Mouse (Mus musculus) kidney, adult 8-10 months (tissue): ENCODE results near the gene Card10.
A peak's percentile ranks its signal among the peaks of the same experiment; 100 is the strongest.
"Not testable (repeated sequence)": the region's sequence is repeated elsewhere in the genome, so short reads cannot be mapped to it uniquely, and the experiment has no call there.

Experiments used
- DNase-seq, 2 experiments: peaks; one replicate each; pipeline ENCODE4 v3.0.0; 2022

Card10 gene

DNA sequence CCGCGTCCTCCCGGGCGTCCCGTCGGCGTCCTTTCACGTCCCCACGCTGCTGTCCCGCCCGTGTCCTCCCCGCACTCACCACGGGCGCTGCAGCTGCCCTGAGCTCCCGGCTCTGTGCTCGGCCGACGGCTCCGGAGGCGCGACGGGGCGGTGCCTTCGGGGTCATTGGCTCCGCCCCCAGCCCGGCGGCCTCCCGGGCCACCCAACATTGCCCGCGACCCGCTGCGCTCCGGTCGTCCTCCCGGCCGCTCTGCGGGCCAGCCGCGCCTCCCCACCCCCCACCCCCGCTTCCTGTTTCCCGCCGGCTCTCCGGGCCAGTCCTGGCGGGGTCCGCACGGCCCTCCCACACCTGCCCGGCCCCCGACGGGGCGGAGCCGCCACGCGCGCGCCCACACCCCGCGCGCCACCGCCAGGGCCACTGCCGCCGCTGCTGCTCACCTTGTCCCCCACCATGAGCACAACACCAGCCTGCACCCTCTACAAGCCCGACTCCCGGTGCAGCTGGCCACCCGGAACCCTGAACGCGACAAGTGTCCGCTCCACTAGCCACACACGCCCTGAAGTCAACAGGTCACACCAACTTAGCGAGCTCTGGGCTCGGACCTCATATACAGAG lies at the start of gene Card10:
Gene Card10, minus strand, starts transcription at position 267 of the 616 bp plus-strand sequence.
- peak in 1 of 2 experiments; percentile 67 for DNase-seq

DNA sequence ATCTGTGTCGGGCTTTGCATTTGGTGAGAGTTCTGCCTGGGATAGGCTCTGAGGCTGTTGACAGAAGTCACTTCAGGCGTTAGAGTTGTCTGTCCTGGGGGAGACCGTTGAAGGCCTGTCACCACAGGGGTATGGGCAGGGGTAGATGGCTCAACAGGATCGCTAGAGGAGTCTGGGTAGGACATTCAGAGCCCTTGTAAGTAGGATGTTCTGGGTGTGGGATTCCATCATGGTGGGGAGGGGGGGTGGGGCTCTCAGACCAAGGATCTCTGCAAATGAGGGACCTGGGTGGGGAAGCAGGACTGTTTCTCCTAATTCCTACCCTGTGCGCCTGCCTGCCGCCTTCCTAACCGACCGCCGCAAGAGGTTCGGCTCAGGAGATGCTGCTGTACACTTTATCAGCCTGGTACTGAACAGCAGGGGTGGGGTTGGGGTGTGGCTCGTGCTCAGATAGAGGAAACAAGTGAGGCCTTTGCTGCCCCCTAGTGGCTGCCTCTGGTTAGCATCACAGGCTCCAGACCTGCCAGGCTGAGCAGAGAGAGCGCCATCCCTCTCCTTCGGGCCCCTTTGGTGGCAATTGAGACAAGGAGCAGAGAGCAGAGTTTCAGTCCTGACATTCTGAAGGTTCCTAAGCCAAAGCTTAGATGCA lies 48.8 kb upstream of the Card10 start:
- peak; percentile 84 to 94 for DNase-seq

GRCm38 (mm10) chr15:78850944-78851343 lies 48.1 kb upstream of the Card10 start:
- no peak for DNase-seq

- DNase-seq = no peak
Measured at GRCm38 (mm10) chr15:78850059-78850824, 47.4 kb upstream of the Card10 start.

DNA sequence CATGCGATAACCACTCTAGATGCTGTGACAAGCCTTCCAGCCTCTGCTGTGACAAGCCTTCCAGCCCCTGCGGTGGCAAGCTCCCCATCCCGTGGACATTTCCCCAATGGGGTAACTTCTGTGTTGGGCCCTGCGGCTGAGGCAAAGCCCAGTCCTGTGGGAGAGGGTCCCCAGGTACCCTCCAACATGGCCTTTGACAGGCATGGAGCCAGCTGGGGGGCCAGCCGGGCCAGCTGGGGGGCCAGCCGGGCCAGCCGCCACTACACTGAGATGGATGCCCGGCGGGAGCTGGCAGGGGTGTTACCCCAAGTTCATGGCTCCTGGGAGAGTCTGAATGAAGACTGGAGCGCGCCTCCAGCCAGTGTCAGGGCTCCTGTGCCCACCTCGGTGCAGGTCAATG lies 46.6 kb upstream of the Card10 start:
- no peak for DNase-seq

GRCm38 (mm10) chr15:78848467-78848866 lies 45.6 kb upstream of the Card10 start:
- DNase-seq = peak; percentile 85 to 94

- DNase-seq = not testable (repeated sequence)
Measured at GRCm38 (mm10) chr15:78846805-78847204, 44.0 kb upstream of the Card10 start.

GRCm38 (mm10) chr15:78846352-78846751 lies 43.5 kb upstream of the Card10 start:
- no peak for DNase-seq

DNA sequence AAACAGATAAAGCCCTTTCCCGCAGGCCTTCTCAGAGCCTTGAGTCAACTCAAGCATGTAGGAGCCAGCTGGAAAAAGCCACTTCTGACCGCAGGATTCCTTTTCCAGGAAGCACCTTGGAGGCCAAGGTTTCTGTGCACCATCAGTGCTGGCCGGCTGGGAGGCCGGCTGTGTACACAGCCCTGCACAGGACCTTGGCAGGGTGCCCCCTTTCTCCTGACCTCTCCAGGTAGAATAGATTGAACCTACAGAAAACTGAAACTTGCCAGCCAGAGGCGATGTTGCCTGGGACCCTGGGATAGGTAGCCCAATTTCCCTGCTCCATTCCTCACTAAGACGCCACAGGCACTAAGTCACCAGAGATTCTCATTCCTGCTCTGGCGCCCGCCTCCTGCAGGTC lies 43.0 kb upstream of the Card10 start:
- DNase-seq = no peak

DNA sequence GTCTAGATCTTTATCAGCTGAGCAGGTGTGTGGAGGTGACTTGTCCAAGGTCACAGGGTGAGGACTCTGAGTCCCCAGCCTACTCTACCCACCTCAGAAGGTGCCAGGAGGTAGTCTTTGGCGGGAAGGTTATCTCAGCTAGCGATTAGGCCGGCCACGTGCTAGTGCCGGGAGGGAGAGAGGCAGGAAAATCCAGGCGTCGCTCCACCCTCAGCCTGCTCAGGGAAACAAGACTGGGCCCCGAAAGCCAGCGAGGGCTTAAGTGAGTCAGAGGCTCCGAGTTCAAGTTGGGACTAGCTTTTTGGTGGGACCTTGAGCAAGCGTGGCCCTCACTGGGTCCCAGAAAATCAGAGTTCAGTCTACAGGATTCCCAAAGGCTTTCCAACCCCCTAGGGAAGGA lies 42.5 kb upstream of the Card10 start:
- DNase-seq = no peak

GRCm38 (mm10) chr15:78844791-78845190 lies 41.9 kb upstream of the Card10 start:
- DNase-seq = peak in 1 of 2 experiments; percentile 63

GRCm38 (mm10) chr15:78843581-78844469 lies 41.0 kb upstream of the Card10 start:
- no peak for DNase-seq

GRCm38 (mm10) chr15:78842371-78843163 lies 39.7 kb upstream of the Card10 start, which contains the start of gene Cdc42ep1:
Cdc42ep1 (plus strand) TSS chr15:78842624.
- peak; percentile 55 to 65 for DNase-seq

GRCm38 (mm10) chr15:78841161-78841790 lies 38.4 kb upstream of the Card10 start:
- DNase-seq = no peak

DNA sequence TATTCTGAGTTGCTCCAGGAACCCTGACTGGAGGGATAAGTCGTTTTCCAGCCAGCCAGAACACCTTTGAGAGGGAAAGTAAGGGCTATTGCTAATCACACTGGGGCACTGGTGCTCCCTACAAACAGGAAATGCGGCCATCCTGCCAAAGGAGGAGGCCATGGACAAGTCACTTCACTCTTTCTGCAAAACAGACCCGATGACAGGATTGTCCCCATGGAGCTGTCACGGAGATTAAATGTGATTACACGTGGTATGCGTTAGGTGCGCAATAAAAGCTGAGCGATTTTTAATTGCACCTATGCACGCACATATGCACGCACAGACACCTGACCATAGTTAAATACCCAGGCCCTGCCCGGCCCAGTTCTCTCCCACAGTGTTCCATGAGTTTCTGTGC lies 37.9 kb upstream of the Card10 start:
- no peak for DNase-seq

DNA sequence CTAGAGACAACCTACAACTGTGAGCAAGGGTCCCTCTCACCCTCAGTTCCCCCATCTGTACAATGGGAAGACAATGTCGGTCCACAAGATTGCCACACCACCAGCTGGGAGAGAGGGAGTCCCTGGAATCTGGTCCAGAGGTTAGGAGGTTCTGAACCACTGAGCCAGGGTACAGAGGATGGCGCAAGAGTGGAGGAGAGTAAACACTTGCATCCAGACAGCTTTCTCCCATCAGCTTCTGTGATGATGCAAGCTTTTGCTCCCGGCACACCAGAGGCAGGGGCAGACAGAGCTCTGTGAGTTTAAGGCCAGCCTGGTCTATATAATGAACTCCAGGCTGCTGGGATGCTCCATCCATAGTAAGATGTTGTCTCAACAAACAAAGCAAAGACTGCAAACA lies 37.4 kb upstream of the Card10 start:
- DNase-seq = no peak

- no peak for DNase-seq
Measured at GRCm38 (mm10) chr15:78839744-78840143, 36.9 kb upstream of the Card10 start.

GRCm38 (mm10) chr15:78836086-78836621 lies 33.3 kb upstream of the Card10 start:
- DNase-seq = peak; percentile 68 to 76

DNA sequence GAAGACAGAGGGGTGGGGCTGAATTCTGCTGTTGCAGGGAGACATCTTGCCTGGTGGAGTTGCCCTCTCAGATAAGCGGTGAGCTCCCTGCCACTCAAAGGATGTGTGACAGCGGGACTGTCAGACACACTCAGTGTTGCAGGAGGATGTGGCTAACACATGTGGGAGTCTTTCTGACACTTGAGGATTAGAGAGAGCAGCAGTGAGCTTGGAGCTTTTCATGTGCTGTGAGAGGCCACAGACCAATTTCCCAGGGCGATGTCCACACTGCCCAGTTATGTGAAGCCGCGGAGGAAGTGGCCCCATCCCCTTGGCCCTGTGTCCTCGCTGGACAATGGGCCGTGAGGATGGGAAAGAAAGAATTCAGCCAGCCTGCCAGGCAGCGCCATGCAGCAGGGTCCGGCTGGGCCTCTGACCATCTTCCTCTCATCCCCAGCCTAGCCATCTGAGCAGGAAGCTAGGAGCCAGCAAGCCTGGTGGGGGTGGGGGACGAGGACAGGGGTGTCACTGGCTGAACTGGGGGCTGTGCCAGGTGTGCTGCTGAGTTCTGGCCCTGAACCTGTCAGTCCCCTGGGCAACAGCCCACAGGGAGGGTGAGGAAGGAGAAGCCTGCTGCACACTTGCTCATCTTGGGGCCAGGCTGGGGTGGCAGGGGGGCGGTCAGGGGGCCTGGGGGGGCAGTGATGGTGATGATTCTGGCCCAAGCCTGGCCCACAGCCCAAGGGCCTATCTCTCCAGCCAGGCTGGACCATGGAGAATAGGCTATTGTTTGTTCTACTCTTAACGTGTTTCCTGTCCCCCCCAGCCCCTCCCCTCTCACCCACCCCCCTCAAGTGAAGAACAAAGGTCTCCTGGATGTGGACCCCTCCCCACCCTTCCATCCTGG lies 32.6 kb upstream of the Card10 start:
- DNase-seq = no peak
